In genomic region chrX:10775714-10776515, GRCm38 (mm10) we compare ENCODE assay signal across 9 mouse cellular contexts.
DNase-seq lines count a peak whose midpoint lies in the region; ATAC-seq lines count a peak whose summit lies in the region.
"Had no signal": no experiment of that assay in that cellular context is flagged by ENCODE, and none has a peak within 500 bp of the region (broad histone marks: within the 10 kb centered on the region; RNA-seq: fewer than 3 reads in every experiment).

No protein-coding gene starts in this region.

- no peaks in the 10 kb centered on the region for H3K36me3 ChIP-seq in limb, embryonic 12.5 days
- no peaks in the 10 kb centered on the region for H3K36me3 ChIP-seq in limb, embryonic 10.5 days
- H3K36me3 ChIP-seq in stomach, embryonic 15.5 days: no peaks in the 10 kb centered on the region
- no peaks in the 10 kb centered on the region for H3K36me3 ChIP-seq in forebrain, embryonic 15.5 days
- H3K36me3 ChIP-seq in forebrain, embryonic 16.5 days (ENCODE audit: control insufficient read depth, insufficient read depth): no peaks in the 10 kb centered on the region
- H3K36me3 ChIP-seq: hindbrain, embryonic 15.5 days had no signal

- ATAC-seq in limb, embryonic 12.5 days (ENCODE audit: insufficient number of reproducible peaks, insufficient read depth, low FRiP score, low TSS enrichment, low read depth): no peak
- peak; percentile 70; the same call in 1 of the 2 replicates for ATAC-seq in stomach, embryonic 15.5 days (ENCODE audit: insufficient read depth, low FRiP score, low read depth)
- ATAC-seq in forebrain, embryonic 15.5 days (replicated peaks): no peak
- ATAC-seq in forebrain, embryonic 16.5 days: no peak

- peak; percentile 14 for DNase-seq in adrenal gland, postnatal 10 days
- no peak for DNase-seq in adrenal gland, postnatal 25 days
- DNase-seq in limb, embryonic 10.5 days (ENCODE audit: low spot score): no peak
- DNase-seq in left cerebral cortex, postnatal 4 days: peak; percentile 5

- H3K27ac ChIP-seq in limb, embryonic 12.5 days: peak overlapping the region; percentile 41; the same call in 1 of the 2 replicates
- no peak overlapping the region for H3K27ac ChIP-seq in limb, embryonic 10.5 days
- peak overlapping the region; percentile 59 for H3K27ac ChIP-seq in stomach, embryonic 15.5 days
- H3K27ac ChIP-seq in forebrain, embryonic 15.5 days (replicated peaks): no peak overlapping the region
- H3K27ac ChIP-seq in forebrain, embryonic 16.5 days (ENCODE audit: low read length): no peak overlapping the region
- H3K27ac ChIP-seq: hindbrain, embryonic 15.5 days had no signal

- no peak overlapping the region for H3K9ac ChIP-seq in limb, embryonic 12.5 days (replicated peaks)
- H3K9ac ChIP-seq in stomach, embryonic 15.5 days: no peak overlapping the region
- H3K9ac ChIP-seq in forebrain, embryonic 15.5 days (replicated peaks): no peak overlapping the region
- H3K9ac ChIP-seq in forebrain, embryonic 16.5 days (replicated peaks; ENCODE audit: low read depth, low read length): no peak overlapping the region
- H3K9ac ChIP-seq: hindbrain, embryonic 15.5 days had no signal

- intact Hi-C loops in left cerebral cortex, postnatal 4 days (cut with DNase I): no loop called here

- H3K27me3 ChIP-seq in limb, embryonic 12.5 days: no peaks in the 10 kb centered on the region; the same call in 1 of the 2 replicates
- H3K27me3 ChIP-seq in limb, embryonic 10.5 days (ENCODE audit: low read depth, poor library complexity, severe bottlenecking): peaks cover 30% of the 10 kb centered on the region
- no peaks in the 10 kb centered on the region for H3K27me3 ChIP-seq in stomach, embryonic 15.5 days (replicated peaks)
- H3K27me3 ChIP-seq in forebrain, embryonic 15.5 days: no peaks in the 10 kb centered on the region
- H3K27me3 ChIP-seq in forebrain, embryonic 16.5 days (replicated peaks; ENCODE audit: control insufficient read depth, insufficient read depth, low read length): no peaks in the 10 kb centered on the region
- H3K27me3 ChIP-seq: hindbrain, embryonic 15.5 days had no signal

- no peaks in the 10 kb centered on the region for H3K9me3 ChIP-seq in limb, embryonic 12.5 days
- no peaks in the 10 kb centered on the region for H3K9me3 ChIP-seq in limb, embryonic 10.5 days (replicated peaks)
- H3K9me3 ChIP-seq in stomach, embryonic 15.5 days: no peaks in the 10 kb centered on the region
- no peaks in the 10 kb centered on the region for H3K9me3 ChIP-seq in forebrain, embryonic 15.5 days
- H3K9me3 ChIP-seq in forebrain, embryonic 16.5 days (ENCODE audit: control insufficient read depth, low read length): no peaks in the 10 kb centered on the region
- H3K9me3 ChIP-seq: hindbrain, embryonic 15.5 days had no signal

- no peaks in the 10 kb centered on the region for H3K4me1 ChIP-seq in limb, embryonic 12.5 days (replicated peaks)
- H3K4me1 ChIP-seq in limb, embryonic 10.5 days: no peaks in the 10 kb centered on the region
- H3K4me1 ChIP-seq in stomach, embryonic 15.5 days: no peaks in the 10 kb centered on the region
- no peaks in the 10 kb centered on the region for H3K4me1 ChIP-seq in forebrain, embryonic 15.5 days
- no peaks in the 10 kb centered on the region for H3K4me1 ChIP-seq in forebrain, embryonic 16.5 days (replicated peaks; ENCODE audit: control insufficient read depth, insufficient read depth, low read length)
- H3K4me1 ChIP-seq: hindbrain, embryonic 15.5 days had no signal

- H3K4me3 ChIP-seq in limb, embryonic 12.5 days (replicated peaks): no peak overlapping the region
- no peak overlapping the region for H3K4me3 ChIP-seq in limb, embryonic 10.5 days
- H3K4me3 ChIP-seq in stomach, embryonic 15.5 days (replicated peaks): no peak overlapping the region
- no peak overlapping the region for H3K4me3 ChIP-seq in forebrain, embryonic 15.5 days
- no peak overlapping the region for H3K4me3 ChIP-seq in forebrain, embryonic 16.5 days (replicated peaks; ENCODE audit: low read length)
- H3K4me3 ChIP-seq: hindbrain, embryonic 15.5 days had no signal

- 50% methylated on average over 8 of the region's 8 CpGs for WGBS in limb, embryonic 12.5 days
- 42% methylated on average over 8 of the region's 8 CpGs for WGBS in limb, embryonic 10.5 days
- WGBS in stomach, embryonic 15.5 days: 35% methylated on average over 8 of the region's 8 CpGs
- 61% methylated on average over 8 of the region's 8 CpGs for WGBS in forebrain, embryonic 15.5 days
- WGBS in forebrain, embryonic 16.5 days: 48% methylated on average over 8 of the region's 8 CpGs

- H3K4me2 ChIP-seq in limb, embryonic 12.5 days: no peak overlapping the region
- no peak overlapping the region for H3K4me2 ChIP-seq in stomach, embryonic 15.5 days
- no peak overlapping the region for H3K4me2 ChIP-seq in forebrain, embryonic 15.5 days (replicated peaks)
- H3K4me2 ChIP-seq in forebrain, embryonic 16.5 days (ENCODE audit: low read length): no peak overlapping the region
- H3K4me2 ChIP-seq: hindbrain, embryonic 15.5 days had no signal

Comparison
In these comparisons a context has a peak if more than half of its experiments do, and no peak if none do; other contexts are left out.
1. DNase-seq: peak in adrenal gland, postnatal 10 days (single experiment) and left cerebral cortex, postnatal 4 days (single experiment); none in adrenal gland, postnatal 25 days (single experiment) and limb, embryonic 10.5 days (single experiment).
2. H3K27ac ChIP-seq: peak in limb, embryonic 12.5 days (single experiment) and stomach, embryonic 15.5 days (single experiment); none in limb, embryonic 10.5 days (single experiment), forebrain, embryonic 15.5 days (single experiment) and forebrain, embryonic 16.5 days (single experiment).